Mouse (Mus musculus) heart, embryonic 11.5 days (tissue): ENCODE measurements around the gene Thap7. TPM values are rescaled to one million over a fixed set of nuclear protein-coding genes. Genes with fewer than 3 reads are reported as not detected.

Experiments used
- ATAC-seq: fragments of 200-750 bp; cut with Nextera tagmentation; replicated peaks from 2 replicates; pipeline ENCODE4 v1.8.0; 2017; ENCODE audit warnings: moderate library complexity; ENCODE audit not compliant: insufficient number of reproducible peaks, low FRiP score, low TSS enrichment
- H3K27ac ChIP-seq: fragments of 300-500 bp; sonication (generic); 2 replicates; pipeline ENCODE4 v1.5.1; 2014; ENCODE audit warnings: mild to moderate bottlenecking, low read depth, low read length
- H3K27me3 ChIP-seq: fragments of 300-500 bp; sonication (generic); 2 replicates; pipeline ENCODE4 v1.6.1; 2014; ENCODE audit warnings: mild to moderate bottlenecking, low read length, mixed read lengths; ENCODE audit not compliant: control insufficient read depth, insufficient read depth
- H3K36me3 ChIP-seq: fragments of 300-500 bp; sonication (generic); 2 replicates; pipeline ENCODE4 v1.6.1; 2014; ENCODE audit warnings: mild to moderate bottlenecking, low read length, moderate library complexity, mixed read lengths; ENCODE audit not compliant: control insufficient read depth, insufficient read depth
- H3K4me1 ChIP-seq: fragments of 300-500 bp; sonication (generic); 2 replicates; pipeline ENCODE4 v1.6.1; 2014; ENCODE audit warnings: low read length; ENCODE audit not compliant: control insufficient read depth, insufficient read depth
- H3K4me2 ChIP-seq: fragments of 300-500 bp; sonication (generic); 2 replicates; pipeline ENCODE4 v1.6.1; 2014; ENCODE audit warnings: mild to moderate bottlenecking, moderate library complexity
- H3K4me3 ChIP-seq: fragments of 300-500 bp; sonication (generic); 2 replicates; pipeline ENCODE4 v1.5.1; 2014; ENCODE audit warnings: low read depth, low read length
- H3K9ac ChIP-seq: fragments of 300-500 bp; sonication (generic); 2 replicates; pipeline ENCODE4 v1.6.1; 2014; ENCODE audit warnings: mild to moderate bottlenecking, low read depth, low read length, moderate library complexity
- H3K9me3 ChIP-seq: fragments of 300-500 bp; sonication (generic); replicated peaks from 2 replicates; pipeline ENCODE4 v1.6.1; 2016; ENCODE audit warnings: low read length; ENCODE audit not compliant: control insufficient read depth
- WGBS: fragments of 180-500 bp; shearing (Covaris S2); extraction: QIAGEN DNeasy Blood & Tissue Kit; methylation state at CpG from one replicate; pipeline ENCODE4 v1.1.7; 2014; ENCODE audit not compliant: insufficient replicate concordance; 5-methylcytosine and 5-hydroxymethylcytosine counted together
- polyA plus RNA-seq: library from polyadenylated mRNA; unstranded; fragments of >200 nt; fragmentation: Nextera tagmentation; extraction: Ambion mirVana; gene quantifications from 2 replicates; pipeline ENCODE4 v1.2.1, GENCODE M21; 2014

Thap7 gene
- polyA plus RNA-seq, 1 experiment from 2014 or later: 34.0 TPM

DNA sequence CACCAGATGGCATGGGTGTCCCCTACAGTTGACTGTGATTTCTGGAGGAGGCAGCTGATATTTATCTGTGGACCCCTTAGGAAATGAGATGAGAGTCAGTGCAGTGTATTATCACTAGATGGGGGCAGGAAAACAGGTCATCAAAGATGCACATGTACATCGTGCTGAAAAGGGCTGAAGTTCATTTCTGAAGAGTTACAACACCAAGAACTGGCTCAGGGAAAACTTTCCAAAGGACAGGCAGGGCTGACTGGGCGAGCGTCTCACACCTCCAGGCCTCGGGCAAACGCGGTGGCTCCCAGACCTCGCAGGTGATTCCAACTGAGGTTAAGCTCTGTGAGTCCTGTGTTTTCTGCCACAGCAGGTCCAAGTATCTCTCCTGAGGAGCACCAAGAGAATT lies 21.9 kb upstream of the Thap7 start:
- H3K27me3 ChIP-seq: no peaks in the 10 kb centered on the region
- H3K36me3 ChIP-seq: no peaks in the 10 kb centered on the region
- H3K4me1 ChIP-seq: peaks cover 20% of the 10 kb centered on the region
- ATAC-seq: no peak
- WGBS: 64% methylated on average over 7 of the region's 7 CpGs
- H3K27ac ChIP-seq: no peak overlapping the region
- H3K4me3 ChIP-seq: no peak overlapping the region
- H3K9ac ChIP-seq: no peak overlapping the region
- H3K4me2 ChIP-seq: no peak overlapping the region
- no peaks in the 10 kb centered on the region for H3K9me3 ChIP-seq

DNA sequence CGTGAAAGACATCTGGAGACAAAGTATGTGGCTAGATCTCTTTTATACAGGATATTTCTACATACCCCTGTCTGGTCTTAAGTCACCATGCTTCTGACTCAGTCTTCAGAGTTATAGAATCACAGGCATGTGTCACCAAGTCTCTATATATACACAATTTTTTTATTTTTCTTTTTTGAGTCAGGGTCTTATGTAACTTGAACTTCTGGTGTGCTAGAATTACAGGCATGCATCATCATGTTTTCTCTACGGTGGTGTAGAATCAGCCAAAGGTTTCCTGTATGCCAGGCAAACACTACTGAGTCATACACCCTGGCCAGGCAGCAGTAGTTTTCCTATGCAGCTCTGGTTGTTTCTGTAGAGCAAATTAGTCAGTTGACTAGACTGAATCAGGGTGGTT lies 11.7 kb upstream of the Thap7 start:
- no peak for ATAC-seq
- H3K36me3 ChIP-seq: no peaks in the 10 kb centered on the region
- no peak overlapping the region for H3K27ac ChIP-seq
- peaks cover 7% of the 10 kb centered on the region for H3K27me3 ChIP-seq
- no peaks in the 10 kb centered on the region for H3K4me1 ChIP-seq
- no peak overlapping the region for H3K4me3 ChIP-seq
- no peak overlapping the region for H3K9ac ChIP-seq
- 69% methylated on average over 2 of the region's 2 CpGs for WGBS
- H3K4me2 ChIP-seq: no peak overlapping the region
- no peaks in the 10 kb centered on the region for H3K9me3 ChIP-seq

GRCm38 (mm10) chr16:17536584-17536983 lies 5.6 kb upstream of the Thap7 start:
- Histone ChIP-seq H3K4me2 (no peak overlapping the region), H3K4me1 (0 out of 2 replicates have a peak, but pooled peaks cover 4% of the 10 kb centered on the region)
- 84% methylated on average over 3 of the region's 3 CpGs for WGBS

GRCm38 (mm10) chr16:17532676-17533329 lies 1.9 kb upstream of the Thap7 start:
- WGBS: 55% methylated on average over 14 of the region's 14 CpGs
- H3K36me3 ChIP-seq: peaks cover 7% of the 10 kb centered on the region; the same call in 1 of the 2 replicates
- no peak overlapping the region for H3K27ac ChIP-seq
- H3K4me2 ChIP-seq: no peak overlapping the region
- H3K9ac ChIP-seq: no peak overlapping the region
- no peaks in the 10 kb centered on the region for H3K9me3 ChIP-seq
- H3K4me3 ChIP-seq: no peak overlapping the region
- H3K4me1 ChIP-seq: peaks cover 16% of the 10 kb centered on the region
- ATAC-seq: no peak
- no peaks in the 10 kb centered on the region for H3K27me3 ChIP-seq

More at GRCm38 (mm10) chr16:17536584-17536983, 5.6 kb upstream of the Thap7 start:
- Histone ChIP-seq H3K9me3 (no peaks in the 10 kb centered on the region), H3K36me3 (no peaks in the 10 kb centered on the region), H3K9ac (no peak overlapping the region), H3K27me3 (peaks cover 7% of the 10 kb centered on the region), H3K27ac (no peak overlapping the region), H3K4me3 (no peak overlapping the region)
- ATAC-seq: no peak

GRCm38 (mm10) chr16:17532271-17532670 lies 1.3 kb upstream of the Thap7 start:
- H3K27me3 ChIP-seq: no peaks in the 10 kb centered on the region
- peaks cover 11% of the 10 kb centered on the region for H3K36me3 ChIP-seq
- peaks cover 16% of the 10 kb centered on the region for H3K4me1 ChIP-seq
- 44% methylated on average over 4 of the region's 4 CpGs for WGBS
- H3K27ac ChIP-seq: no peak overlapping the region
- no peak overlapping the region for H3K4me3 ChIP-seq
- H3K9me3 ChIP-seq: no peaks in the 10 kb centered on the region
- no peak for ATAC-seq
- no peak overlapping the region for H3K9ac ChIP-seq
- H3K4me2 ChIP-seq: no peak overlapping the region

GRCm38 (mm10) chr16:17529981-17530586 lies 852 bp downstream of the Thap7 start:
- peak overlapping the region; percentile 91 for H3K4me2 ChIP-seq
- H3K9me3 ChIP-seq: no peaks in the 10 kb centered on the region
- H3K27me3 ChIP-seq: no peaks in the 10 kb centered on the region
- WGBS: 16% methylated on average over 17 of the region's 17 CpGs
- peak overlapping the region; percentile 83 for H3K9ac ChIP-seq
- peaks cover 23% of the 10 kb centered on the region for H3K36me3 ChIP-seq
- 0 out of 2 replicates have a peak, but pooled peaks have one; percentile 7 for ATAC-seq
- H3K4me3 ChIP-seq: peak overlapping the region; percentile 64
- peak overlapping the region; percentile 92 for H3K27ac ChIP-seq
- peaks cover 16% of the 10 kb centered on the region for H3K4me1 ChIP-seq

DNA sequence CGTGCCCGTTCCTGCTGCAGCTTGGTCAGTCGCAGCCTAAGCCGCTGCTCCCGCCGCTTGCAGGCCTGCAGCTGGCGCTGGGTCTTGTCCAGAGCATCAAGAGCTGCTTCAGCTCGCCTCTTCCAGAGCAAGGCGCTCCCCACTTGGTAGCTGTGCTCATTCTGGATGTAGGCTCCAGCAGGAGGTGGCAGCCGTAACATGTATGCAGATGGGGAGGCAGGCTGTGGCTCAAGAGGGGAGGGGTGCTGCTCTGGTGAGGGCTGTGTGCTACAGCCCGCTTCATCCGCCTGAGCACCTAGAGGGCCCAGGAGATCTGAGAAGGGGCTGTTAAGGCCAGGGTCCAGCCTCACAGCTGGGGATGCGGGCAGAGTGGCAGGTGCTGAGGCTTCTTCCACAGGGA lies 2.7 kb downstream of the Thap7 start:
- 83% methylated on average over 13 of the region's 13 CpGs for WGBS
- Histone ChIP-seq H3K36me3 (peaks cover 33% of the 10 kb centered on the region), H3K27me3 (no peaks in the 10 kb centered on the region), H3K9me3 (no peaks in the 10 kb centered on the region), H3K27ac (no peak overlapping the region), H3K4me2 (no peak overlapping the region), H3K4me3 (no peak overlapping the region), H3K9ac (no peak overlapping the region), H3K4me1 (peaks cover 16% of the 10 kb centered on the region)
- no peak for ATAC-seq

DNA sequence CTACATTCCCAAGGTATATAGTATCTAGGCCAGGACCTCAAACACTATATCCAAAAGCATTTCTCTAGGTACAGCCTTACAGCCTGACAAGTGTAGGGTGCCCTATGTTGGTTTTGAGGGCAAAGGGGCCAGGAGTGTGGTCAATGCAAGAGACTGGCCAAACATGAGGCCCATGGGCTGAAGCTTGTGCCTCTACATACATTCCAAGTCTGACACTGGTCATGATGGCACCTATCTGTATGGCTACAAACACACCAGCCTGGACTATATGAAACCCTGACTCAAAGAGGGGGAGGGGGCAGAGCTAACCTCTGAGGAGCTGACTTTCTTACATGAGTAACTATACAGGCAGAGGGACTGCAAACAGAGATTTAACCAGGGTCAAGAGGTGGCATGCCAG lies 3.3 kb downstream of the Thap7 start:
- Histone ChIP-seq H3K4me3 (no peak overlapping the region), H3K9me3 (no peaks in the 10 kb centered on the region), H3K4me1 (peaks cover 16% of the 10 kb centered on the region), H3K36me3 (peaks cover 33% of the 10 kb centered on the region), H3K4me2 (no peak overlapping the region), H3K27ac (no peak overlapping the region), H3K27me3 (no peaks in the 10 kb centered on the region), H3K9ac (no peak overlapping the region)
- no peak for ATAC-seq

GRCm38 (mm10) chr16:17526223-17526622 lies 4.7 kb downstream of the Thap7 start:
- no peak overlapping the region for H3K9ac ChIP-seq
- H3K36me3 ChIP-seq: peaks cover 45% of the 10 kb centered on the region
- 87% methylated on average over 6 of the region's 6 CpGs for WGBS

More at GRCm38 (mm10) chr16:17526223-17526622, 4.7 kb downstream of the Thap7 start:
- no peak overlapping the region for H3K27ac ChIP-seq
- H3K27me3 ChIP-seq: no peaks in the 10 kb centered on the region
- H3K4me1 ChIP-seq: peaks cover 10% of the 10 kb centered on the region
- H3K4me3 ChIP-seq: no peak overlapping the region
- ATAC-seq: no peak
- no peaks in the 10 kb centered on the region for H3K9me3 ChIP-seq
- no peak overlapping the region for H3K4me2 ChIP-seq
